Mouse (Mus musculus) yolk sac, embryonic 10.5 days (tissue): ENCODE data around the gene Mfng.

Experiments used
- DNase-seq: peaks from one replicate; pipeline ENCODE4 v3.0.0-alpha.2; 2017; ENCODE audit warnings: low spot score

Mfng gene

DNA sequence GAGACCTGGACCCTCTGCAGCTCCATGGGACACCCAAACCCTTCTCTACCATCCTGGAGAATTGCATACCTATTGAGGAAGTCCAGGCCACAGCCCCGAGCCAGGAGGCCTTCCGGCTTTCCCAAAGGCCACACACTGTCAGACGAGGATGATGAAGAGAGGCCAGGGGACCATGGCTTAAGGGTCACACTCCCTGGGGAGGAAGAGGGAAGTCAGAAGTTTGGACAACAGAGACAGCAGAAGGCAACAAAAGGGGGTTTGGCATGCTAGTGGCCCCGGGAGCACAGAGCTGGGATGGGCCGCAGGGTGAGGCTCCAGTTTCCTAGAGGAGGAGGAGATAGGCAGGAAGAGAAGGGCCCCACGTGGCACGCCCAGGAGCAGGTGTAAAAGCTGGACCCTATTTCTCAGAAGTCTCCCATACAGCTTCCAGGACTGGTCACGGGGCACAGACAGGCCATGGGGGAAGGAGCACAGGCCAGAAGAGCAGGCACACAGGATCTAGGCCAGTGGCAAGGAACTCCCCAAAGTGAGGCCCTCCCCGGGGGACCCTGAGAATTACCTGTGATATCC lies 14.1 kb upstream of the Mfng start:
- no peak for DNase-seq

DNA sequence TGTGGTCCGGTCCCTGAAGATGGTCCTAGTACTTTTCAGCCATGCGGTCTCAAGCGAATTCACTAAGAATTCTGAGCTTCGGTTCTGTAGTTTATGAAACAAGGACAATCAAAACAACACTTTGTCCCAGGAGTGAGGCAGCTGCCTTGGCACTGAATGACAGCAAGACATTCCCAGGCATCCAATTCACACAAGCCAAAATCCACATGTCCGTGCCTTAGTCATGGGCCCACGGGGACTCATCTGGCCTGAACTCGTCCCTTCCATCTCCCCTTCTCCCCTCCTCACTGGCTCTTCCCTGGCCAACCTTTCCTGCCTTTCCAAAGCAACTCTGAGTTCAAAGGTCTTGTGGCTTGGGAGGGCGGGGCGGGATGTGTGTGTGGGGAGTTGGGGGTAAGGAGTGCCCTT lies 13.1 kb upstream of the Mfng start:
- DNase-seq, result no peak

DNA sequence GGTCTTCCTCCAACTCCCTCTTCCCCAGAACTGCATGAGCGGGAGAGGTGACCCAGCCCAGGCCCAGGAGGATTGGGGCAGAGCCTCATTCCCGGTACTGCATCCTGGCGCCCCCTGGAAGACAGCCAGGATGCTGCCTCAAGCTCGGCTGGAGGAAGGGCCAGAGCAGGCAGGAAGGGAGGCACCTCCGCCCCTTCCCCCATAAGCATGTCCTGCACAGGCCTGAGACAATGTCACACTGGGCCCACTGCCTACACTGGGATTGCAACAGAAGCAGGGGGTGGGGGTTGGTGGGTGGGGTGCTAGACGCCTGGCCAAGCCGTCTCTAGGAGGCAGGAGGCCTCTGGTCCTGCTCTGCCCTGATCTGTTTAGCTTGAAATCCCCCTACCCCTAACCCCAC lies 12.7 kb upstream of the Mfng start:
- DNase-seq, result no peak

DNA sequence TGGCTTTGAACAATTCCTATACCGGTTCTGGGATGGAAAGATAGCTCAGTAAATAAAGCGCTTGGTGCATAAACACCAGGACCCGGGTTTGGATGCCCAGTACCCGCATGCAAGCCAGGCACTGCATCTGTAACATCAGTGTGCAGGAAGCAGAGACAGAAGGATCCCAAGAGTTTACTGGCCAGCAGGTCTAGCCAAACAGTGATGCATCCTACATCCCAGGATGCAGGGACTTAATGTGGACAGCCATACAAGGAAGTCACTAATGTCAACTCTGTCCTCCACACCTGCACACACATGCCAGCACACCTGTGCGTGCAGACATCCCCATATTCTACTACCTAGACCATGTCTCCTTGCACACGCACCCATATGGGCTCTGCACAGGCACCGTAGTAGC lies 12.0 kb upstream of the Mfng start:
- DNase-seq, result no peak

DNA sequence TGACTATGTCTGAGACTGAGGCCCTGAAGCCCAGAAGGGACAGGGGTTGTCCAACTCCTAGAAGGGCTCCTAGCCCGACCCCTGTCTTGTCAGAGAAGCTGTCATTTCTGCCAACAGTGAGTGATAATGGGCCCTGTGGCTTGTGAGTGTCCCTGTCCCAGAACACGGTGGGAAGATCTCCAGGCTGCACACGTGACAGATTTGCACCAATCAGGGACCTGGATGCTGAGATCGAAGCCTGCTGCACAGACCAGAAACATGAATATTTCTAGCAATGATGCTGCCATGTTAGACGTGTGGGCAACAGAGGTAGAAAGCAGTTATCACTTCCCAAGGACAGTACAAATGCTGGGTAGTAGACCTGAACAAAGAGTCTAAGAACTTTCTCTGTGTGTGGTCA lies 11.2 kb upstream of the Mfng start:
- no peak for DNase-seq

DNA sequence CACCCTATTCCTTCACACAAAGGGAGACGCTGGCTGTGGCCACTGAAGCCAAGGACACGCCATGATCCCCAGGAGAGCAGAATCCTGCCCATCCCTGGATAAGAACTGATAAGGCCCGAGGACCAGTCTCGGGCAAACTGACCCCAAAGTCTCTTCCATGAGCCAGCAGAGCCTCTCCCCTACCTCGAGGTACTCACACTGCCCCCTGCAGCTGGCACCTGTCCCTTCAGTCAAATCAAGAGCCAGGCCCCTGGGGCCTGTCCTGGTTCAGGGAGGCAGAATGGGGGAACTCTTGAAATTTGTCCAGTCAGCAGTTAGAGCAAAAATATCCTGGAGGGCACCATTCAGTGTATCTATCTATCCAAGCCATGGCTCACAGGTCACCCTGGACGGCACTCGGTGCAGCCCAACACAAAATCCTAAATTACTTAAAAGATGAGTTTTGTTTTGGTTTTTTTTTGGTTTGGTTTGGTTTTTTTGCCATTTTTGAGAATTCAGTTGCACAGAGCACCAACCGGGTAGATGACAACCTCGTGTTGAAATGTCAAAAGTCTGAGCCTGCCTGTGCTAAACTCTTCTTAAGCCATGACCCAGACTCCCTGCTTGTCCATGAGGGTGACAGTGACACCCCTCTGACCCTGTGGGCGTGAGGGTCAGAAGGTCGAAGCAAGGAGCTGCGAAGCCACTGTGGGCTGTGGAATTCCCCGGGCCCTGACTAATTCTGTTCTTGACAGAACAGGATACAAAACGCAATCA lies 9.3 kb upstream of the Mfng start:
- no peak for DNase-seq

DNA sequence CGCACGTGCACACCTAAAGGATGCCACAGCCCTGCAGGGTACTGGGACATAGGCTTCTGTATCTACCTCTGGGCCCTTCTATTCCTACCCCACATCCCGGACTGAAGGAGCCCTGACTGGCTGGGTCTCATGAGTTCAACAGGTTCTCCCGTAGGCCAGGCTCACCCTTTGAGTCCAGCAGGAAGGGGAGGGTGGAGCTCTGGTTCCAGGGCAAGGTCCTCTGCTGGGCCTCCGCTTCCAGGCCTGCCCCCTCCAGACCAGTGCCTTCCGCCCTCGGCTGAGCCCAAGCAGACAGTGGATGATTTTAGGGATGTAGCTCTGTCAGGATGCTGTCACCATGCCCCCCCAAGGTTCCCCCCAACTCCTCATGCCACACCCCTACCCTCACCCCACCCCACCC lies 7.6 kb upstream of the Mfng start:
- DNase-seq, result peak; percentile 51

DNA sequence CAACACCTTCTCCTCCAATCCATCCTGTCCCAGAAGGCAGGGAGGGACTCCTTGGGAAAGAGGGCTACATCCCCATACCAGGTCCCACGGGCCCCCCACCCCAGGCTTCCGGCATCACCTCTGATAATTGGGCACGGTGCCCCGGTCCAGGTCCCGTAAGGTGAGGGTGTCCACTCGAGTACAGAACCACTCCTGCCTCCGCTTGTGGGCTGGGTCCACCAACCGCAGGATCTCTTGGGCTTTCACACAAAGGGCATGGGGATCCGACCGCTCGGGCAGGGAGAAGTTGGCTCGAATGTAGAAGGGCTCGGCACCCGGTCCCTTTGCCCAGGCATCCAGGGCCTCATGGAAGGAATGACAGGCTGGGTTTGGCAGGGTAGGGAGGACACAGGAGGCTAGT lies 7.1 kb upstream of the Mfng start:
- DNase-seq, result no peak

DNA sequence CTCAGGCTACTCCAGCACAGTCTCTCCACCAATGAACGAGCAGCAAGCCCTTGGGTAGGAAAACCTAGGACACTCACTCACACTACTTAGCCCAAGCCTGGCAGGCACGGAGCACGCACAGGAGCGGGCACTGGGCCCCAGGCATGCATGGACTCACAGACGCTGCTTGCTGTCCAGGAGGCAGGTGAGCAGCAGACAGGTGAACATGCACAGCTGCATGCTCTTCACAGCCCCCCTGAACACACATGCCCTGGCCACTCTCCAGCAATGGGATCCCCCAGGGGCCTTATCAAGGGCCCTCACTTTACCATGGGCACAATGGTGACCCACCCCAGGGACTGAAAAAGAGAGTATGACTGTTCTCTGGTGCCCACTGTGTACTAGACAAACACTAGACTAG lies 6.4 kb upstream of the Mfng start:
- DNase-seq, result no peak

DNA sequence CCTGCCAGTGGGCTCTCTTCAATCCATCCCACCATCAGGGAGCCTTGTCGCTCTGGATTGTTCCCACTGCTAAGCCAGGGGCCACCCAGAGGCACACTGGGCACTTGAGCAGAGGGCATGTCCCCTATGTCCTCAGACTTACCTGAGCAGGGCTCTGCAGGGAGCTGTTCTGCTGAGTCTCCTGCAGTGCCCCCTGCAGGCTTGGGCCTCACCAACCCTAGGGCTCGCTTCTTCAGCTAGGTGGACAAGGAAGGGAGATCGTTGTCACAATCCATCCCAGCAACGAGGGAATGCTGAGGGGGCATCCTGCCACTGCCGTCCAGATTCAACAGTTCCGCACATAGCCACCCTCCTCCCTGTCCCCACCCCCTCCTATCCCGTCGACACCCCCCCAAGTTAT lies 6.0 kb upstream of the Mfng start:
- no peak for DNase-seq

DNA sequence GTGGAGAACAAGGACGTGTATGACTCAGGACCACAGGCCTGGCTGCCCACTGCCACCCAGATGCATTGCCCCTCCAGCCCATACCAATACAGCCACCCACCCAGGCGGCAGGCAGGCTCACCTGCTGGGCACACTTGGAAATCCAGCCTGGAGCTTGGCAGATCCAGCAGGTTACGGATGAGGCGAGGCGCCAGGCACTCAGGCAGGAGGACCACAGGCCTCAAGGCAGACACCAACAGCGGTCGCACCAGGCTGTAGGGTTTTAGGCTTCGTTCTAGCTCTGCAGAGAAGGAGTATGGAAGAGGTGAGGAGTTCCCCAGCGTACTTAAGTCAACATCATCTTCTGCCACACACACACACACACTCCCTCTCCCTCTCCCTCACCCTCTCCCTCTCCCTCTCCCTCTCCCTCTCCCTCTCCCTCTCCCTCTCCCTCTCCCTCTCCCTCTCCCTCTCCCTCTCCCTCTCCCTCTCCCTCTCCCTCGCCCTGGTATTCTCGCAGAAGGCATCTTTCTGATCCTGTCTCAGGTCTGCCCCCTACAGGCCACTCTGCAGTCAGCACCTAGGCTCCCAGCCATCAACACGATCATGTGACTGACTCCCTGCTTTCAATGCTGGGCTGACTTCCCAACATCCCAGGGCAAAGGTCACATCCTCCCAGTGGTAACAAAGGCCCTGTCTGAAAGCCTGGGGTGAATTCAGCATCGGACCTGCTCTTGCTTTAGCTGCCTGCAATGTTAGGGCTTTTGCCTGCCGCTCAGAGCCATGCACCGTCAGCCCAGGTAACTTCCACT lies 5.0 kb upstream of the Mfng start:
- DNase-seq, result peak; percentile 83

DNA sequence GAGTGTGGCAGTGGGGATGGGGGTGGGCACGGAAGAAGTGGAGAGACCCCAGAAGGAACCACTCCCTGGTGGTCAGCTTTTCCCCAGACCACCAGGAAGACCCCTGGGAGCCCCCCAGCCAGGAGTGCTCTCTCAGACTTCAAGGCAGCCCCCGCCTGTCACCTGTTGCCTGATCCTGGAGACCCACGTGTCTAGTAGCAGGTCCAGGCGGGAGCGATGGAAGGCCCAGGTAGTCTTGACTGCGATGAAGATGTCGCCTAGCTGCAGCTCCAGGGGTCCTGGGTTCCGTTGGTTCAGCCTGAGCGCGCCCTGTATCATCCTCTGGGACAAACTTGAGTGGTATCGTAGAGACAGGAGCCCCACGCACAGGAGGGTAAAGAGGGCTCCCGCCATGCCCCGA lies 419 bp downstream of the Mfng start:
- no peak for DNase-seq

DNA sequence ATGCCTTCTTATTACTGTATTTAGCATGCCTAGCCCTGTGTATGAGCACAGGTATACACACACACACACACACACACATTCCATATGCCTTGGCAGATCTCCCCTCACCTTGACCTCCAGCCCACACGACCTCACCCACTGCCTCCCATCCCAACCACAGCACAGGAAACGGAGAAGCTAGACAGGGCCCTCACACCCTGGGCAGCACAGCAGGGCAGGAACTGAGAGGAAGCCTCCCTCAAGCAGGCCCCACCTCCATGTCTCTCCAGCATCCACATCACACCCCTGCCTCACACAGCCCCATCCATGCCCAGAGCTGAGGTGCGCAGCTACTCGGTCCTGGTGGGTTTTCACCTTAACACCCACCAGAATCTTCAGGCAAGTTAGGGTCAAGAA lies 909 bp downstream of the Mfng start:
- no peak for DNase-seq

DNA sequence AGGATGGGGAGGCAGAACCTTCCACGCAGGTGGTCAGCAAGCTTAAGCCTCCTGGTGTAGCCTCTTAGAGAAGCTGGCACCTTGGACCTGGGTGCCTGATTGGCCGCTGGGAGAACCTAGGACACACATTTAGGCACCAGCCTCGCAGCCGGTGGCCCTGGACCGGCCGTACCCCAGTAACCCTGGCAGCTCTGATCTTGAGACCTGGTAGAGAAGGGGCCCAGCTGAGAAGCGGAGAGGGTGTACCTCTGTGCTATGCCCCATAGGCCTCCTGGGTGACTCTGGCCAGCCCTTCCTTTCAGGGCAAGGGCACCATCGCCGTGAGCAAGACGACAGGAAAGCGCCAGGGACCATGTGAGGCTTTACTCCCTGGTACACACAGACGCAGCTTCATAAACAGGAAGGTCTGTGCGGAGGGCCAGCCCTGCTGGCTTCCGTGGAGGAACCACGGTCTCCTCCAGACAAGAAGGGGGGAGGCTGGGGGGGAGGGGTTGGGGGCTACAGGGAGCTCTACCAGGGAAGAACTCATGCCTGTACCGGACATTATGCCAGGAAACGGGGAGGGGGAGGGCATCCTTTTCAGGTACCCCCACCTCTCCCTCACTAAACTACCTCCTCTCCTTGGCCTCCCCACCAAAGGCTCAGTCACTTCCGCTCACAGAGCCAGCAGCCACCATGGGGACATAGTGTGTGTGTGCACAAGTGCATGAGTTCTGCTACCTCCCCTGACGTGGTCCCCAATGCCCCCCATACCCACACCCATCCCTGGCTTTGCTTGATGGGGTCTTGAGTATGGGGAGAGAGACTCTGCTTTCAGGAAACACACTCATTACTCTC lies 1.5 kb downstream of the Mfng start:
- DNase-seq, result no peak

DNA sequence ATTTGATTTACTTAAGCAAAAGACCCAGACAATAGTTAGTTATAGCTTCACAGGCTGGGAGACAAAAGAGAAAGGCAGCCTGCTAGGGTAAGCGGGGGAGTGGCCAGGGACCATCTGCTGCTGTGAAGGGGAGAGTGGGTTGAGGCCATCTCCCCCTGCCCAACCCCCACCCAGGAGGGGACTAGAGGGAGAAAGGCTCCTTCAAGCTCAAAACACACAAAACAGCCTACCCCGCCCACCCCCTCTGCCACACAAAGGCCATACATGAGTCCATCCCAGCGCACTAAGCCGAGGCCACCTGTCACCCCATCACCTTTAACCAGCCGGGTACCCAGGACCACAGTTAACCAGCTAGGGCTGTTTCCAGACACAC lies 2.3 kb downstream of the Mfng start:
- DNase-seq, result no peak

DNA sequence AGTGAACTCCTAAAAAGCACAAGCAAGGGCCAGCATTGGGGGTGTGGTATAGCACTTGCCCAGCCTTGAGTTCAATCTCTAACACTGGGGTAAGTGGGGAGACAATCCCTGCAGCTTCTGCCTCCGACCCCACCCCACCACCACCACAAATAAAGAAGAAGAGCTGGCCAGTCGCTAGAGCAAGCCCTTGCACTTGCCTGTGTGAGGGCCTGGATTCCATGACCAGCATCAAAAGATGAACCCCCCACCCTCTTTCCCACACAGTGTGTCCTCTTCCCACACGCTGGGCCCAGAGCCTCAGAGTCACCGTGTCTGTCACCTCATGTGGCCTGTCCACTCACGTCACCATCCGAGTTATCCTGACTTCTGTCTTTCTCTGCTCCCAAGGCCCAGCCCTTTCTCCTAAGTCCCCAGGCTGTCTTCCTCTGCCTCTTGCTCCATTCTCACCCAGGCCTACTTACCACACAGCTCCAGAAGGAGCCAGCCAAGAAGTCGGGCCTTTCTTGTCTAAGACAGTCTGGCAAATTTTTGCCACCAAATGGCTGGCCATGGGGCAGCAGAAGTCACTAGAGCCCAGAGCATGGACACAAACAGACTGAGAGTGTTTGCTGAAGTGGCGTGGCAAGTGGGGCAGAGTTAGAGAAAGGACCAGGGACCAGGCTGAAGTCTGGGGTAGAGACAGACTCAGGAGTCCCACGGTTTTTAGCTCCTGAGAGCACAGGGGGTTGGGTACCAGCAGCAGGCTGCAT lies 2.9 kb downstream of the Mfng start:
- no peak for DNase-seq

DNA sequence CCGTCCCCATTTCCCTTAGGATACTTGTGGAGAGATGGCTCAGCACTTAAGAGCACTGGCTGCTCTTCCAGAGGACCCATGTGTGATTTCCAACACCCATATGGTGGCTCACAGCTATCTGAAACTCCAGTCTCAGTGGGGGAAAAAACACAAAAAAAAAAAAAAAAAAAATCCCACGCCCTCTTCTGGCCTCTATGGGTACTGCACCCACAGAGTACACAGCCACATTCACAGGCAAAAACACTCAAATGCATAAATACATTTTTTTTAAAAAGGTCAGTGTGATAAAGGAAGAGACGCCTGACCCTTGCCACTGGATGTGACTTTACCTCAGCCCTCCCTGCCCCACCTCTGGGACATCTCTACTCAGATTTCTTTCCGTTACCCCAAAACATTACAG lies 4.2 kb downstream of the Mfng start:
- no peak for DNase-seq

DNA sequence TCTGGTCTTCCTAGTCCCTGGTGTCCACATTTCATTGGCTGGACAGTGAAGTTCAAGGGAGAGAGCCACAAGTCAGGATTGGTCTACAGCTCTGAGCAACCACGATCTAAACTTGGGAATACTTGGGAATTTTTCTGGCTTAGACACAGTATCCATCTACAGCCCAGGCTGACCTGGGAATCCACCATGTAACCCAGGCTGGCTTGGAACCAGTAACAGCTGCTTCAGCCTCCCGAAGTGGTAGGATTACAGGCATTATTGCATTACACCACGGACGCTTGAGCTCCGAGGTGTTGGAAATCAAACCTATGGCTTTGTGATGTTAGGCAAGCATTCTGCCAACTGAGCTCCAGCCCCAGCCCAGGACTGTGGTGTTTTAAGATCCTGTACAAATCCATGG lies 9.6 kb downstream of the Mfng start:
- no peak for DNase-seq

DNA sequence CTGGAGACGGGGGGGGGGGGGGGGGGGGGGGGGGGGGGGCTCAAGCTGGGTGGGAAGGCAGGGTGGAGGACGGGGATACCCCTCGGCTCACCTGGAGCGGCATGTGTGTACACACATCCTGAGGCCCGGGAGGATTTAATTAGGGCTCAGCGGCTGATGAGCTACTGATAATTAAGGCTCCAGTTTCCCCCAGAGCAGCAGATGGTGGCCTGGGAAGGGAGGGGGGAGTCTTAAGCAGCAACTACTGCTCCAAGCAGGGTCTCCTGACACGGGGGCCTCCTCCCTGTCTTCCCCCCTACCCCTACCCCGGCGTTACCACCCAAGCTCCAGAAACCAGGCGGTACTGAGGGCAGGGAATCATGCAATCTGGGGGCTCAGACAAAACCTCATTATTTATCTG lies 10.1 kb downstream of the Mfng start:
- DNase-seq, result no peak

DNA sequence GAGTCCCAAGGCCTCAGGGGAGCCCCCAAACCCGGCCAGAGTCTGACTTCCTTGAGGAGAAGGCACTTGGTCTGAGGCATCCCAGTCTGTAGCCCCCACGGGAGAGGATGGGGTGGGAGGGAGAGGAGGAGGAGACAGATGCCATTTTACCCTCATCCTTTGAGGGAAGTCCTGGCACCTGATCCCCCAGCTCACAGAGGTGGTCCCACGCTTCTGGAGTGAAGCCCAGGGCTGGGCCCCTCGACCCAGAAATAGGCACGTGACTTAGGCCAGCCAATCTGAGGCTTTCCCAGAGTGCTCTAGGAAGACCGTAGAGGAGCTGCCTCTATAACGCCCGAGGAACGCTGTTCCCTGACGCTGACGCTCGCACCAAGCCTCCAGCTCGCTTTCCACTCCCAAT lies 12.2 kb downstream of the Mfng start:
- no peak for DNase-seq

DNA sequence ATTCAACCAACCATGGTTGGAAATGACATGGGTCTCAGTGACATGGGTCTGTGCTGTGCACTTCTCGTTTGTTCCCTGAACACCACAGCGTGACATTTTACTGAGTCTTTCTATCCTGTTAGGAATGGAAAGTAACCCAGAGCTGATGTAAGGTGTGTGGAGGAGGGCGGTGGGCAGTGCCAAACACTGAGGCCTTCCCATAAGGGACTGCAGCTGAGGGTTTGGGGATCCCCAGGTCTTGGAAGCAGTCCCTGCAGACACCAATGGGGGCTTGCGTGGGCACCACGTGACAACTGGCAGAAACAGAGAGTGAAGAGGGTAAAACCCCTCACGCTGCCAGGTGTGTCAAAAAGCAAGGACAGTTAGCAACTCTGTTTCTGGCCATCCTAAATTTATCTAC lies 15.1 kb downstream of the Mfng start:
- DNase-seq, result no peak
